Mouse (Mus musculus) B cell, adult (primary cell): Measurements from ENCODE around the gene Olfr44. TPM values are rescaled to one million over a fixed set of nuclear protein-coding genes. Genes with fewer than 3 reads are reported as not detected.

ENCODE experiments used
- total RNA-seq: library from RNA; stranded (reverse); gene quantifications from 4 replicates; pipeline ENCODE4 v1.2.4, GENCODE M21; 2023; ENCODE audit not compliant: inconsistent age

The Olfr44 gene
- not detected in 4 replicates for total RNA-seq

GRCm38 (mm10) chr9:39493895-39494294, at the start of gene Olfr44:
Gene Olfr44 (minus strand): TSS chr9:39493995.

DNA sequence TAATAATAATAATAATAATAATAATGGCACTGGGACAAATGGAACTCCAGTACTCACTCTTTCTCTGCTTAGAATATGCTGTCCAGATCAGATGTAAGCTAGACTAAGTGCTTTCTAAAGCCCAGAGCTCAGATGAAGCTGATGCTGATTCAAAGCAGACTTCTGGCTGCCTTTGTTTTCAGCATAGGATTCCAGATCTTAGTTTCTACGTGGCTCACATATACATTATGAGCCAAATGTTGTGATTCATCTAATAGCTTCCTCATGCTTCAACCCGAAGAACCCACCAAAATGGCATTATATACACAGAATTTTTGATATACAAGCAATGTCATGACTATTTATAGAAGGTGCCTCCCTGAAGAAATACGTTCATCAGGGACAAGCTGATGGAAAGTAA, 21.7 kb upstream of the Olfr44 start, which contains the start of gene Olfr957:
Olfr957 (minus strand) TSS at position 279 of the 400 bp plus-strand sequence.

DNA sequence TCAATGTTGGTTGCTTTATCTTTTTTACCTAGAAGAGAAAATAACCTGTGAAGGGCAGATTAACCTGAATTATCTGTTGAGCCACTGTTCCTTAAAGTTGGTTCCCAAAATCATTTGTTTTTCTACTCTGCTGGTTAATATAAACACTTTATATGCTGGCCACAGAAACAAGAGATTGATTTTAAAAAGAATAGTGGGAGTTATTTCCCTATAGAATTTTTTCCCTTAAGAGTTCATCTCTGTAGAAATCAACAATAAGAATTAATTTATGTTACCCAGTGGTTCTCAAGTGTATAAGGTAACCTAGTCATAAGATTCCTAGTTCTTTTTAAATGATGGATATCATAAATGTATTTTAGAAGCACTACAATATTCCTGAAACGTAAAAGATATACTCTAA, 22.0 kb downstream of the Olfr44 start, which contains the start of gene Olfr955:
Olfr955 (minus strand) TSS at position 101 of the 400 bp plus-strand sequence.

GRCm38 (mm10) chr9:39456401-39456800, 37.4 kb downstream of the Olfr44 start, which contains the start of gene Olfr954:
Gene Olfr954 (plus strand): TSS chr9:39456701.

Other genes with a start within 250 kb of the Olfr44 start
- not detected in 4 replicates for gene Olfr1537, start 244.0 kb downstream of the Olfr44 start, total RNA-seq
- gene Olfr945, start 217.2 kb downstream of the Olfr44 start, total RNA-seq: not detected in 4 replicates
- gene Olfr948, start 167.9 kb downstream of the Olfr44 start, total RNA-seq: not detected in 4 replicates
- gene Olfr951, start 106.6 kb downstream of the Olfr44 start, total RNA-seq: not detected in 4 replicates
- not detected in 4 replicates for gene Olfr952, start 66.8 kb downstream of the Olfr44 start, total RNA-seq
- not detected in 4 replicates for gene Olfr954, start 37.3 kb downstream of the Olfr44 start, total RNA-seq
- not detected in 4 replicates for gene Olfr955, start 22.1 kb downstream of the Olfr44 start, total RNA-seq
- gene Olfr957, start 21.8 kb upstream of the Olfr44 start, total RNA-seq: not detected in 4 replicates
- gene Olfr958, start 60.1 kb upstream of the Olfr44 start, total RNA-seq: not detected in 4 replicates
- not detected in 4 replicates for gene Olfr959, start 81.6 kb upstream of the Olfr44 start, total RNA-seq
- gene AW551984, start 110.4 kb upstream of the Olfr44 start, total RNA-seq: not detected in 4 replicates
- gene Olfr148, start 116.7 kb upstream of the Olfr44 start, total RNA-seq: not detected in 4 replicates
- not detected in 4 replicates for gene Olfr960, start 127.4 kb upstream of the Olfr44 start, total RNA-seq
- not detected in 4 replicates for gene Olfr961, start 151.1 kb upstream of the Olfr44 start, total RNA-seq
- not detected in 4 replicates for gene Olfr963, start 173.2 kb upstream of the Olfr44 start, total RNA-seq
- gene Olfr149, start 213.1 kb upstream of the Olfr44 start, total RNA-seq: not detected in 4 replicates
- not detected in 4 replicates for gene Olfr965, start 217.4 kb upstream of the Olfr44 start, total RNA-seq
- gene Olfr150, start 237.0 kb upstream of the Olfr44 start, total RNA-seq: not detected in 4 replicates